Mouse (Mus musculus): ENCODE data around the gene Gpr83.

GRCm38 (mm10) chr9:14888671-14889070 is 28.7 kb downstream of the Gpr83 start:
- TF ChIP-seq GATA1 (IDR thresholded peaks at IDR 0.05; ENCODE audit: borderline replicate concordance, low read length) (no peak), FLI1 (IDR thresholded peaks at IDR 0.05; ENCODE audit: low read length) (no peak)
